In the genomic region with DNA sequence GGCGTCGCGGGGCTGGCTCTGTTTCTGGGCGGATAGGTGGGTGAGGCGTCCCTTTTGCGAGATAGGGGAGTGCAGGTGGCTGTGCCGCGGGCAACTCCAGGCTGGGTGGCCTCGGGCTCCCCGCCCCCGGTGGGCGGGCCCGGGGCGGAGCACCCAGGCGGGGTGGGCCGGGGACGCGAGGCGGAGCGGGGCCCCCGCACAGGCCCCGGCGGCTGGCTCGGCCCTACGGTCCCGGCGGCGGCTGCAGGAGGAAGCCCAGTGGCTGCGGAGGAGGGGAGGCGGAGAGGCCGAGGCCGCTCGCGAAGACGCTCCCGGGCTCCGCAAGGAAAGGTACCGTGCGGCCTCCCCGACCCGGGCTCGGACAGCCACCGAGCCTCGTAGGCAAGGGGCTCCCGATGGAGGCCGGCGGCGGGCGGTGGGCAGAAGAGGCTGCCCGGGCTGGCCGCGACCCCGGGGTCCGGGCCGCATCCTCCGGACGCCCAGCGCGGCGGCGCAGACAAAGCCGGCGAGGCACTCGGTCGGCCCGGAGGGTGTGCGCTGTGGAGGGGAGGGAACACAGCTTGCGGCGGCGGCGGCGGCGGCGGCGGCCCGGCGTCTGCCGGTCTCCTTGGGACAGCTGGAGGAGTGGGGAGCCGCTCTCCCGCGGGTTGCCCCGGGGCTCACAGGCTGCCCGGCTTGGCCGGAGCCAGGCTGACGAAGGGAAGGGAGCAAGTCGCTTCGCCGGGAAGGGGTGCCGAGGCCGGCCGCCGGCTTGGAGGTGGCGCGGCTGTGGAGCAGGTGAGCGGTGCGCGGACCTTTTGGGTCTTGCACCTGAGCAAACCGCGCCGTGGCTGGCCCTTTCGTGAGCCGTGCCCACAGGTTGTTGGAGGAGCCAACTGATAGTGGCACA, we compare ENCODE assay signal across 8 mouse cellular contexts. TPM values are rescaled to one million over a fixed set of nuclear protein-coding genes. Genes with fewer than 3 reads are reported as not detected.
A peak's percentile ranks its signal among the peaks of the same experiment; 100 is the strongest.
DNase-seq lines count a peak whose midpoint lies in the region; ATAC-seq and TF ChIP-seq lines count a peak whose summit lies in the region.

No protein-coding gene starts in this region.

- no peak overlapping the region for H3K27ac ChIP-seq in ES-Bruce4 (ENCODE audit: insufficient read depth, low read length)
- peak overlapping the region; percentile 53 for H3K27ac ChIP-seq in forebrain, embryonic 11.5 days (ENCODE audit: low read depth, low read length)
- H3K27ac ChIP-seq in heart, postnatal 0 days (ENCODE audit: low read depth): peak overlapping the region; percentile 78
- peak overlapping the region; percentile 84 for H3K27ac ChIP-seq in lung, embryonic 15.5 days
- peak overlapping the region; percentile 94 for H3K27ac ChIP-seq in olfactory bulb, adult 2 months (ENCODE audit: insufficient read depth, low read depth, low read length)
- no peak overlapping the region for H3K27ac ChIP-seq in thymus, adult 2 months (ENCODE audit: control insufficient read depth, insufficient read depth, low read length)

- H3K9ac ChIP-seq in ES-Bruce4 (ENCODE audit: low read depth, poor library complexity, severe bottlenecking): peak overlapping the region; percentile 94
- peak overlapping the region; percentile 91 for H3K9ac ChIP-seq in forebrain, embryonic 11.5 days (ENCODE audit: low read length)
- peak overlapping the region; percentile 85 for H3K9ac ChIP-seq in heart, postnatal 0 days (replicated peaks; ENCODE audit: low read depth, low read length)
- H3K9ac ChIP-seq in lung, embryonic 15.5 days: peak overlapping the region; percentile 91

- TF ChIP-seq POLR2A in ES-Bruce4 (IDR thresholded peaks at IDR 0.05; ENCODE audit: insufficient read depth, low read length): no peak
- TF ChIP-seq POLR2A in olfactory bulb, adult 2 months (IDR thresholded peaks at IDR 0.05; ENCODE audit: insufficient read depth, low read depth, low read length): peak; percentile 85
- peak; percentile 91 for TF ChIP-seq POLR2A in thymus, adult 2 months (IDR thresholded peaks at IDR 0.05; ENCODE audit: control insufficient read depth, extremely low read depth, insufficient read depth, low read length, poor library complexity)

- peaks cover 7% of the 10 kb centered on the region for H3K4me1 ChIP-seq in ES-Bruce4 (ENCODE audit: control insufficient read depth, insufficient read depth, low read length)
- 0 out of 2 replicates have a peak, but pooled peaks cover 2% of the 10 kb centered on the region for H3K4me1 ChIP-seq in forebrain, embryonic 11.5 days (replicated peaks; ENCODE audit: control insufficient read depth, insufficient read depth, low read length)
- H3K4me1 ChIP-seq in heart, postnatal 0 days (ENCODE audit: control insufficient read depth, insufficient read depth): peaks cover 31% of the 10 kb centered on the region
- H3K4me1 ChIP-seq in lung, embryonic 15.5 days: peaks cover 24% of the 10 kb centered on the region
- H3K4me1 ChIP-seq in olfactory bulb, adult 2 months (ENCODE audit: control insufficient read depth, insufficient read depth, low read length): peaks cover 25% of the 10 kb centered on the region
- H3K4me1 ChIP-seq in thymus, adult 2 months (replicated peaks; ENCODE audit: control insufficient read depth, insufficient read depth, low read length): peaks cover 15% of the 10 kb centered on the region

- peak overlapping the region; percentile 76 for H3K4me3 ChIP-seq in ES-Bruce4 (ENCODE audit: low read depth, low read length)
- peak overlapping the region; percentile 82 for H3K4me3 ChIP-seq in forebrain, embryonic 11.5 days (ENCODE audit: low read depth, low read length)
- peak overlapping the region; percentile 95 for H3K4me3 ChIP-seq in heart, postnatal 0 days (ENCODE audit: low read depth, low read length)
- peak overlapping the region; percentile 93 for H3K4me3 ChIP-seq in lung, embryonic 15.5 days
- H3K4me3 ChIP-seq in olfactory bulb, adult 2 months (ENCODE audit: insufficient read depth, low read depth, low read length): peak overlapping the region; percentile 96
- H3K4me3 ChIP-seq in thymus, adult 2 months (ENCODE audit: control insufficient read depth, insufficient read depth, low read length): peak overlapping the region; percentile 73

- no peaks in the 10 kb centered on the region for H3K9me3 ChIP-seq in ES-Bruce4 (replicated peaks; ENCODE audit: control insufficient read depth, insufficient read depth, low read length, poor library complexity, severe bottlenecking)
- no peaks in the 10 kb centered on the region for H3K9me3 ChIP-seq in forebrain, embryonic 11.5 days (ENCODE audit: control insufficient read depth, low read length)
- no peaks in the 10 kb centered on the region for H3K9me3 ChIP-seq in heart, postnatal 0 days (replicated peaks; ENCODE audit: control insufficient read depth, low read length)
- H3K9me3 ChIP-seq in lung, embryonic 15.5 days: no peaks in the 10 kb centered on the region

- H3K36me3 ChIP-seq in ES-Bruce4 (ENCODE audit: control insufficient read depth, insufficient read depth, low read length, poor library complexity, severe bottlenecking): no peaks in the 10 kb centered on the region
- H3K36me3 ChIP-seq in forebrain, embryonic 11.5 days (ENCODE audit: control insufficient read depth, insufficient read depth, low read length): no peaks in the 10 kb centered on the region
- no peaks in the 10 kb centered on the region for H3K36me3 ChIP-seq in heart, postnatal 0 days (replicated peaks; ENCODE audit: control insufficient read depth, insufficient read depth, low read length)
- H3K36me3 ChIP-seq in lung, embryonic 15.5 days: no peaks in the 10 kb centered on the region
- H3K36me3 ChIP-seq in thymus, adult 2 months (ENCODE audit: control insufficient read depth, insufficient read depth, low read length): no peaks in the 10 kb centered on the region

- TF ChIP-seq EP300 in ES-Bruce4 (IDR thresholded peaks at IDR 0.05; ENCODE audit: insufficient read depth, low read depth, low read length): 0 out of 2 replicates have a peak, but pooled peaks have one; percentile 38
- TF ChIP-seq EP300 in heart, postnatal 0 days (IDR thresholded peaks at IDR 0.05; ENCODE audit: low read depth): no peak

- no peaks in the 10 kb centered on the region for H3K27me3 ChIP-seq in ES-Bruce4 (ENCODE audit: control insufficient read depth, insufficient read depth, low read length, poor library complexity, severe bottlenecking)
- H3K27me3 ChIP-seq in forebrain, embryonic 11.5 days (ENCODE audit: control insufficient read depth, insufficient read depth, low read length): no peaks in the 10 kb centered on the region; the same call in 1 of the 2 replicates
- H3K27me3 ChIP-seq in heart, postnatal 0 days (ENCODE audit: control insufficient read depth, insufficient read depth, low read length): no peaks in the 10 kb centered on the region
- no peaks in the 10 kb centered on the region for H3K27me3 ChIP-seq in lung, embryonic 15.5 days
- no peaks in the 10 kb centered on the region; the same call in 1 of the 2 replicates for H3K27me3 ChIP-seq in thymus, adult 2 months (ENCODE audit: control insufficient read depth, insufficient read depth, low read length)

- H3K4me2 ChIP-seq in forebrain, embryonic 11.5 days (ENCODE audit: low read depth, low read length, severe bottlenecking): peak overlapping the region; percentile 95
- H3K4me2 ChIP-seq in heart, postnatal 0 days (ENCODE audit: low read depth, low read length): peak overlapping the region; percentile 100
- peak overlapping the region; percentile 97 for H3K4me2 ChIP-seq in lung, embryonic 15.5 days

- under 1% methylated on average over 85 of the region's 102 CpGs for WGBS in forebrain, embryonic 11.5 days
- under 1% methylated on average over 77 of the region's 102 CpGs for WGBS in heart, postnatal 0 days
- WGBS in lung, embryonic 15.5 days: under 1% methylated on average over 93 of the region's 102 CpGs
- WGBS in olfactory bulb, adult 2 months: 1% methylated on average over 101 of the region's 102 CpGs
- WGBS in thymus, adult 2 months: under 1% methylated on average over 101 of the region's 102 CpGs

- ATAC-seq in forebrain, embryonic 11.5 days (replicated peaks; ENCODE audit: low FRiP score): peak; percentile 94
- peak; percentile 93 for ATAC-seq in heart, postnatal 0 days (ENCODE audit: insufficient read depth, low read depth)
- peak; percentile 97 for ATAC-seq in lung, embryonic 15.5 days (ENCODE audit: borderline replicate concordance, extremely low read depth, low FRiP score, low TSS enrichment)

- no peak for TF ChIP-seq CTCF in ES-Bruce4 (IDR thresholded peaks at IDR 0.05; ENCODE audit: low read depth, low read length)
- no peak for TF ChIP-seq CTCF in heart, postnatal 0 days (IDR thresholded peaks at IDR 0.05; ENCODE audit: low read depth)
- no peak for TF ChIP-seq CTCF in olfactory bulb, adult 2 months (IDR thresholded peaks at IDR 0.05; ENCODE audit: insufficient read depth, low read depth, low read length)
- 0 out of 2 replicates have a peak, but pooled peaks have one; percentile 26 for TF ChIP-seq CTCF in thymus, adult 2 months (IDR thresholded peaks at IDR 0.05; ENCODE audit: borderline replicate concordance, control insufficient read depth, extremely low read depth, insufficient read depth, low read length, poor library complexity)

- peak; percentile 75 for DNase-seq in c-Kit-positive CD71-positive TER-119-negative erythroid progenitor cells, embryonic 14.5 days (ENCODE audit: low read depth)
- DNase-seq in forebrain, embryonic 11.5 days (ENCODE audit: low spot score): peak; percentile 88
- DNase-seq in heart, postnatal 0 days (ENCODE audit: low spot score): peak; percentile 56
- DNase-seq in kidney, postnatal 36 days: peak; percentile 80 to 91
- DNase-seq in thymus, adult 2 months: peak; percentile 91

RNA-seq across cellular contexts. Expression of a gene that starts 0.7 kb away (rescaled TPM):
- polyA plus RNA-seq in ES-Bruce4 (2011; ENCODE audit: insufficient read depth, insufficient read length, low read depth, missing spikeins): 18.2 and 20.2 TPM in 2 replicates
- 33.2 and 34.6 TPM in 2 replicates for polyA plus RNA-seq in forebrain, embryonic 11.5 days (2014; fragmentation: Nextera tagmentation; extraction: Ambion mirVana)
- total RNA-seq in heart, postnatal 0 days (2014; rRNA removed; ENCODE audit: low replicate concordance): 30.2 and 31.4 TPM in 2 replicates
- 32.4 and 32.7 TPM in 2 replicates for polyA plus RNA-seq in heart, postnatal 0 days (2015; fragmentation: Nextera tagmentation; extraction: Ambion mirVana)
- polyA plus RNA-seq in lung, embryonic 15.5 days (2015; fragmentation: Nextera tagmentation; extraction: Ambion mirVana): 33.7 and 37.1 TPM in 2 replicates
- not detected in 2 replicates for polyA plus RNA-seq in olfactory bulb, adult 2 months (2012; ENCODE audit: insufficient read depth, insufficient read length, low replicate concordance, missing spikeins)
- 49.1 and 53.6 TPM in 2 replicates for polyA plus RNA-seq in thymus, adult 2 months (2012; rRNA removed)

Comparison
In these comparisons a context has a peak if more than half of its experiments do, and no peak if none do; other contexts are left out.
1. H3K27ac ChIP-seq: peak in forebrain, embryonic 11.5 days (single experiment), heart, postnatal 0 days (single experiment), lung, embryonic 15.5 days (single experiment) and olfactory bulb, adult 2 months (single experiment); none in ES-Bruce4 (single experiment) and thymus, adult 2 months (single experiment).
2. Peak in every context shown above with its lines, with median percentiles within 50 percentile points of each other: H3K4me3 ChIP-seq, H3K9ac ChIP-seq, DNase-seq, ATAC-seq and H3K4me2 ChIP-seq.